Mouse (Mus musculus) gonadal fat pad, adult 2 months (tissue): ENCODE measurements around the gene Krt78. TPM values are rescaled to one million over a fixed set of nuclear protein-coding genes. Genes with fewer than 3 reads are reported as not detected.
"Not testable (repeated sequence)": the region's sequence is repeated elsewhere in the genome, so short reads cannot be mapped to it uniquely, and the experiment has no call there.

Experiments used
- DNase-seq: peaks from one replicate; pipeline ENCODE4 v3.0.0-alpha.2; 2012; ENCODE audit warnings: low read depth
- polyA plus RNA-seq: library from polyadenylated mRNA; depleted of rRNA; stranded (reverse); fragments of >200 nt; gene quantifications from 2 replicates; pipeline ENCODE4 v1.2.3, GENCODE M21; 2012; rRNA removed

Krt78 gene
- polyA plus RNA-seq: 0.35 and 0.38 TPM in 2 replicates

GRCm38 (mm10) chr15:101954187-101954586 lies at the start of gene Krt78:
Gene Krt78, minus strand, starts transcription at chr15:101954287.
- DNase-seq: no peak

- no peak for DNase-seq
Observed at GRCm38 (mm10) chr15:102003516-102003915, 49.4 kb upstream of the Krt78 start.

- no peak for DNase-seq
Observed at GRCm38 (mm10) chr15:102002646-102003488, 48.8 kb upstream of the Krt78 start.

- DNase-seq: no peak
Observed at GRCm38 (mm10) chr15:101999676-102000335, 45.7 kb upstream of the Krt78 start.

GRCm38 (mm10) chr15:101999156-101999555 lies 45.1 kb upstream of the Krt78 start:
- no peak for DNase-seq

GRCm38 (mm10) chr15:101996450-101997078 lies 42.5 kb upstream of the Krt78 start:
- not testable (repeated sequence) for DNase-seq

- no peak for DNase-seq
Observed at GRCm38 (mm10) chr15:101995484-101996236, 41.6 kb upstream of the Krt78 start.

GRCm38 (mm10) chr15:101994365-101994764 lies 40.3 kb upstream of the Krt78 start:
- no peak for DNase-seq

- no peak for DNase-seq
Observed at GRCm38 (mm10) chr15:101990946-101991345, 36.9 kb upstream of the Krt78 start.

GRCm38 (mm10) chr15:101988714-101989113 lies 34.6 kb upstream of the Krt78 start:
- DNase-seq: no peak

- DNase-seq: no peak
Observed at GRCm38 (mm10) chr15:101988119-101988518, 34.0 kb upstream of the Krt78 start.

GRCm38 (mm10) chr15:101984746-101985145 lies 30.7 kb upstream of the Krt78 start:
- no peak for DNase-seq

- DNase-seq: no peak
Observed at GRCm38 (mm10) chr15:101983949-101984601, 30.0 kb upstream of the Krt78 start.

GRCm38 (mm10) chr15:101983315-101983948 lies 29.3 kb upstream of the Krt78 start:
- DNase-seq: no peak

GRCm38 (mm10) chr15:101980849-101981248 lies 26.8 kb upstream of the Krt78 start:
- no peak for DNase-seq

GRCm38 (mm10) chr15:101977043-101977726 lies 23.1 kb upstream of the Krt78 start:
- no peak for DNase-seq

- DNase-seq: no peak
Observed at GRCm38 (mm10) chr15:101976641-101977040, 22.6 kb upstream of the Krt78 start.

GRCm38 (mm10) chr15:101976023-101976422 lies 21.9 kb upstream of the Krt78 start:
- DNase-seq: no peak

- no peak for DNase-seq
Observed at GRCm38 (mm10) chr15:101974083-101974845, 20.2 kb upstream of the Krt78 start.
